Mouse (Mus musculus): Measurements from ENCODE around the gene Ubqln2. TPM values are rescaled to one million over a fixed set of nuclear protein-coding genes. Genes with fewer than 3 reads are reported as not detected.

Ubqln2 gene
- 40.9 and 55.3 TPM in 2 replicates for polyA plus RNA-seq (2012; rRNA removed)

DNA sequence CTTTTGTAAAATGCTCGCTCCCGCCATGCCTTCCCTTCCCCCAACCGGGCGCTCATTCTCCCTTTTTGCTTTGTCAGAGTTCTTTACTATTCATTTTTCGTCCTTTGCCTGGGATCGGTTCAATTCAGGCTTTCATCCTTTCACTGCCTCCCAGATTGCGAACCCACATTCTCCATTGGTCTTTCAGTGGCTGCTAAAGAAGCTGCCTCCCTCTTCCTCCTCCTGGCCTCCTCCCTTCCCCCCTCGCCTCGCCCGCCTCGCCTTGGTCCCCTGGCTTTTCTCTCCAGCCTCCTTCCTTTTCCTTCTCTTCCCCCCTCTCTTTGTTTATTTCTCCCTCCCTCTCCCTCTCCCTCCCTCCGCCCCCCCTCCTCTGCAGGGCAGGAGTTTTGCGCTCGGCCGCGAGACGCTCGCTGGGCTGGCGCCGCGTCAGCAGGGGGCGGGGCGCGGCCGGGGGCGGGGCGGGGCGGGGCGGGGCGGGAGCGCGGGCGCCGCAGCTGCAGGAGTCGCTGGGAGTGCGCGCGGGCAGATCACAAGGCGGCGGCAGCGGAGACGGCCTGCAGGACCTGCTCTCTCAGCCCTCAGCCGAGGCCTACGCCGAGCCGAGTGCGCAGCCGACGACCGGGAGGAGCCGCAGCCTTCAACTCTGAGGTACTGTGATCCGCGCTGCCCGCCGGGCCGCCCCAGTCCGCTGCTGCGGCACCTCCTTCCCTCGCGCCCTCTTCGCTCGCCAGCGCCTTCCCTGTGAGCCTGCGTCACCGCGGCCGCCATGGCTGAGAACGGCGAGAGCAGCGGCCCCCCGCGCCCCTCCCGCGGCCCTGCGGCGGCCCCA, at the start of gene Ubqln2:
Gene Ubqln2 (plus strand): TSS at position 540 of the 829 bp plus-strand sequence.
- Histone ChIP-seq H3K27ac (ENCODE audit: control insufficient read depth, insufficient read depth, low read length) (peak within 1 kb of the TSS; percentile 77), H3K27me3 (ENCODE audit: control insufficient read depth, insufficient read depth, low read length) (no peaks in the 10 kb centered on the region), H3K36me3 (ENCODE audit: control insufficient read depth, insufficient read depth, low read length) (no peaks in the 10 kb centered on the region), H3K4me3 (ENCODE audit: control insufficient read depth, insufficient read depth, low read length) (peak within 1 kb of the TSS; percentile 99), H3K4me1 (replicated peaks; ENCODE audit: control insufficient read depth, insufficient read depth, low read length) (peaks cover 14% of the 10 kb centered on the region)
- DNase-seq, result peak; percentile 68
- WGBS, result under 1% methylated on average over 49 of the region's 76 CpGs
- TF ChIP-seq CTCF (IDR thresholded peaks at IDR 0.05; ENCODE audit: borderline replicate concordance, control insufficient read depth, extremely low read depth, insufficient read depth, low read length, poor library complexity), result no peak
- peak; percentile 81 for TF ChIP-seq POLR2A (IDR thresholded peaks at IDR 0.05; ENCODE audit: control insufficient read depth, extremely low read depth, insufficient read depth, low read length, poor library complexity)

DNA sequence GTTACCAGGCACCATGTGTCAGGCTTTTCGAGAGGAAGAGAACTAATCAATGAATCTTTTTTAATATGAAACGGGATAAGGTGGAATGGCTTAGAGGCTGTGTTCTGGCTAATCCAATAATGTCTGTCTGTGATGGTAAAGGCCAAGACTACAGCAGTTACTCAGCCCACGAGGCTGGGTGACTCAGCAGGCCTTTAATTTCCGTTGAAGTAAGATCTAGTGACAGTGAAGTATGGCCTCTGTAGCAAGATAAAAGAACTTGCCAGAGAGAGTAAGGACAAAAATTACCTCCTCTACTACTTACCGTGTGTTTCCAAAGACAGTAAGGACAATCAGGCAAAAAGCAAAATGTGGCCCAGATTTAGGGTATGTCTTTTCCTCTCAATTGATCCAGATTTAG, 46.1 kb upstream of the Ubqln2 start:
- no peak for DNase-seq
- Histone ChIP-seq H3K36me3 (ENCODE audit: control insufficient read depth, insufficient read depth, low read length) (no peaks in the 10 kb centered on the region), H3K4me3 (ENCODE audit: control insufficient read depth, insufficient read depth, low read length) (no peak overlapping the region), H3K4me1 (replicated peaks; ENCODE audit: control insufficient read depth, insufficient read depth, low read length) (no peaks in the 10 kb centered on the region), H3K27me3 (ENCODE audit: control insufficient read depth, insufficient read depth, low read length) (no peaks in the 10 kb centered on the region), H3K27ac (ENCODE audit: control insufficient read depth, insufficient read depth, low read length) (no peak overlapping the region)
- TF ChIP-seq CTCF (IDR thresholded peaks at IDR 0.05; ENCODE audit: borderline replicate concordance, control insufficient read depth, extremely low read depth, insufficient read depth, low read length, poor library complexity) (no peak), POLR2A (IDR thresholded peaks at IDR 0.05; ENCODE audit: control insufficient read depth, extremely low read depth, insufficient read depth, low read length, poor library complexity) (no peak)
- WGBS, result 49% methylated on average over 5 of the region's 5 CpGs

DNA sequence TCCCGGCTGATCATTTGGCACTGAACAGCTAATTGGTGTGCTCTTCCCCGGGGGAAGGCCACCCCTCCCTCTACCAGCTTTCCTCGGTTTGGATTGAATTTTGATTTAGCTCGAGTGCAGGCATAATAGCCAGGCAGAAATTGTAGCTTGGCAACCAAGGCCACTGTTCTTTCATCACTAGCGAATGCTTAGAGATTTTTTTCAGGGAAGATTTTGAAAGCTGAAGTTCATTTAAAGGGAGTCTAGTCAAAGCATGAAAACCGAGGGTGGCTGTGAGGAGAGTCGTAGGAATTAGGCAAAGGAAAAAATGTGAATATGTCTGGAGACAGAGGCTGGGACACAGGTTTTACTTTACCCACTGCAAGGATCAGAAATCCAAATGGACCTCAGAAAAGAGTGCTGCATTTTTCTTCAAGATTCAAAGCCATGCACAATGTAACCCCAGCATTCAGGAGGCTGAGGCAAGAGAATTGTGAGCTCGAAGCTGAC, 21.2 kb upstream of the Ubqln2 start:
- no peak overlapping the region for H3K4me3 ChIP-seq (ENCODE audit: control insufficient read depth, insufficient read depth, low read length)
- WGBS, result 91% methylated on average over 8 of the region's 8 CpGs
- TF ChIP-seq POLR2A (IDR thresholded peaks at IDR 0.05; ENCODE audit: control insufficient read depth, extremely low read depth, insufficient read depth, low read length, poor library complexity) (no peak), CTCF (IDR thresholded peaks at IDR 0.05; ENCODE audit: borderline replicate concordance, control insufficient read depth, extremely low read depth, insufficient read depth, low read length, poor library complexity) (no peak)
- no peak for DNase-seq
- H3K27me3 ChIP-seq (ENCODE audit: control insufficient read depth, insufficient read depth, low read length), result no peaks in the 10 kb centered on the region
- no peaks in the 10 kb centered on the region for H3K4me1 ChIP-seq (replicated peaks; ENCODE audit: control insufficient read depth, insufficient read depth, low read length)
- H3K36me3 ChIP-seq (ENCODE audit: control insufficient read depth, insufficient read depth, low read length), result no peaks in the 10 kb centered on the region
- H3K27ac ChIP-seq (ENCODE audit: control insufficient read depth, insufficient read depth, low read length), result no peak overlapping the region

DNA sequence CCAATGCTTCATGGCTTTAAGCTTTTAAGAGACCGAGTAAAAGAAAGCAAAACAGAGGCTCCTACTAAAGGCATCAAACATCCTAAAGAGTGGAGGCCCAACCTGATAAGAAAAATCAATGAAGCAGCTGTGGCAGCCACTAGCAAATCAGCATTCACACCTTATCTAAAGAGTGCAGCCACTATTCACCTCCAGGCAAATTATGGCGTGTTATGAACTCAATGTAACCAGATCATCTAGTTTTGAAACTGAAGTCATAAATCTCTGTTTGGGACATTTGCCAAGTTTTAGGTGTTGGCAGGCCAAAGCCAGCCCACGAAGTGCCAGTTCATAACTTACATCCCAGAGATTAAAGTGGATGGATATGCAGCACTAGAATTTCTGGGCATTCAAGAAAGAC, 5.7 kb upstream of the Ubqln2 start:
- Histone ChIP-seq H3K27me3 (ENCODE audit: control insufficient read depth, insufficient read depth, low read length) (no peaks in the 10 kb centered on the region), H3K36me3 (ENCODE audit: control insufficient read depth, insufficient read depth, low read length) (no peaks in the 10 kb centered on the region), H3K4me1 (replicated peaks; ENCODE audit: control insufficient read depth, insufficient read depth, low read length) (no peaks in the 10 kb centered on the region), H3K27ac (ENCODE audit: control insufficient read depth, insufficient read depth, low read length) (no peak overlapping the region), H3K4me3 (ENCODE audit: control insufficient read depth, insufficient read depth, low read length) (no peak overlapping the region)
- DNase-seq, result no peak
- WGBS, result 66% methylated on average over 3 of the region's 3 CpGs
- no peak for TF ChIP-seq POLR2A (IDR thresholded peaks at IDR 0.05; ENCODE audit: control insufficient read depth, extremely low read depth, insufficient read depth, low read length, poor library complexity)

DNA sequence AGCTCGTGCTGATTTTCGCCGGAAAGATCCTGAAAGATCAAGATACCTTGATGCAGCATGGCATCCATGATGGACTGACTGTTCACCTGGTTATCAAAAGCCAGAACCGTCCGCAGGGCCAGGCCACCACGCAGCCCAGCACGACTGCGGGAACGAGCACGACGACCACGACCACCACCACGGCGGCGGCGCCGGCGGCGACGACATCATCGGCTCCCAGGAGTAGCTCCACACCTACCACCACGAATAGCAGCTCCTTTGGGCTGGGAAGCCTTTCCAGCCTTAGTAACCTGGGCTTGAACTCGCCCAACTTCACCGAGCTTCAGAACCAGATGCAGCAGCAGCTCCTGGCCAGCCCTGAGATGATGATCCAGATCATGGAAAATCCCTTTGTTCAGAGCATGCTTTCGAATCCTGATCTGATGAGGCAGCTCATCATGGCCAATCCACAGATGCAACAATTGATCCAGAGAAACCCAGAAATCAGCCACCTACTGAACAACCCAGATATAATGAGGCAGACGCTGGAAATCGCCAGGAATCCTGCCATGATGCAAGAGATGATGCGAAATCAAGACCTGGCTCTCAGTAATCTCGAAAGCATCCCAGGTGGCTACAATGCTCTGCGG, 752 bp downstream of the Ubqln2 start:
- Histone ChIP-seq H3K27me3 (ENCODE audit: control insufficient read depth, insufficient read depth, low read length) (no peaks in the 10 kb centered on the region), H3K4me3 (ENCODE audit: control insufficient read depth, insufficient read depth, low read length) (peak overlapping the region; percentile 99), H3K27ac (ENCODE audit: control insufficient read depth, insufficient read depth, low read length) (no peak overlapping the region), H3K4me1 (replicated peaks; ENCODE audit: control insufficient read depth, insufficient read depth, low read length) (peaks cover 14% of the 10 kb centered on the region), H3K36me3 (ENCODE audit: control insufficient read depth, insufficient read depth, low read length) (no peaks in the 10 kb centered on the region)
- 28% methylated on average over 25 of the region's 30 CpGs for WGBS
- DNase-seq, result peak; percentile 11
- TF ChIP-seq CTCF (IDR thresholded peaks at IDR 0.05; ENCODE audit: borderline replicate concordance, control insufficient read depth, extremely low read depth, insufficient read depth, low read length, poor library complexity) (no peak), POLR2A (IDR thresholded peaks at IDR 0.05; ENCODE audit: control insufficient read depth, extremely low read depth, insufficient read depth, low read length, poor library complexity) (no peak)

DNA sequence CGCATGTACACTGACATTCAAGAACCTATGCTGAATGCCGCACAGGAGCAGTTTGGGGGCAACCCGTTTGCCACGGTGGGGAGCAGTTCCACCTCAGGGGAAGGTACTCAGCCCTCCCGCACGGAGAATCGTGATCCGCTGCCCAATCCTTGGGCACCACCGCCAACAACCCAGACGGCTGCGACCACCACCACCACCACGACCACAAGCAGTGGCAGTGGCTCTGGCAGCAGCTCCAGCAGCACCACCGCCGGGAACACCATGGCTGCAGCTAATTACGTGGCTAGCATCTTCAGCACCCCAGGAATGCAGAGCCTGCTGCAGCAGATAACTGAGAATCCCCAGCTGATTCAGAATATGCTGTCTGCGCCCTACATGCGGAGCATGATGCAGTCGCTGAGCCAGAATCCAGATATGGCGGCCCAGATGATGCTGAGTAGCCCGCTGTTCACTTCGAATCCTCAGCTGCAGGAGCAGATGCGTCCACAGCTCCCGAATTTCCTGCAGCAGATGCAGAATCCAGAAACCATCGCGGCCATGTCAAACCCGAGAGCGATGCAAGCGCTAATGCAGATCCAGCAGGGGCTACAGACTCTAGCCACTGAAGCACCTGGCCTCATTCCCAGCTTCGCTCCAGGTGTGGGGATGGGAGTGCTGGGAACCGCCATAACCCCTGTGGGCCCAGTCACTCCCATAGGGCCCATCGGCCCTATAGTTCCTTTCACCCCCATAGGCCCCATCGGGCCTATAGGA, 1.4 kb downstream of the Ubqln2 start:
- Histone ChIP-seq H3K4me1 (replicated peaks; ENCODE audit: control insufficient read depth, insufficient read depth, low read length) (peaks cover 14% of the 10 kb centered on the region), H3K27me3 (ENCODE audit: control insufficient read depth, insufficient read depth, low read length) (no peaks in the 10 kb centered on the region), H3K36me3 (ENCODE audit: control insufficient read depth, insufficient read depth, low read length) (no peaks in the 10 kb centered on the region), H3K4me3 (ENCODE audit: control insufficient read depth, insufficient read depth, low read length) (peak overlapping the region; percentile 99), H3K27ac (ENCODE audit: control insufficient read depth, insufficient read depth, low read length) (no peak overlapping the region)
- DNase-seq, result peak; percentile 3
- TF ChIP-seq POLR2A (IDR thresholded peaks at IDR 0.05; ENCODE audit: control insufficient read depth, extremely low read depth, insufficient read depth, low read length, poor library complexity) (no peak), CTCF (IDR thresholded peaks at IDR 0.05; ENCODE audit: borderline replicate concordance, control insufficient read depth, extremely low read depth, insufficient read depth, low read length, poor library complexity) (no peak)
- 92% methylated on average over 32 of the region's 32 CpGs for WGBS
